Mouse (Mus musculus) c-Kit-positive CD71-positive TER-119-negative erythroid progenitor cells, embryonic 14.5 days (primary cell): ENCODE measurements around the gene Rph3a.
"Not testable (repeated sequence)": the region's sequence is repeated elsewhere in the genome, so short reads cannot be mapped to it uniquely, and the experiment has no call there.

ENCODE experiments used
- DNase-seq: peaks from one replicate; pipeline ENCODE4 v3.0.0-alpha.2; 2013; ENCODE audit warnings: low read depth

The Rph3a gene

DNA sequence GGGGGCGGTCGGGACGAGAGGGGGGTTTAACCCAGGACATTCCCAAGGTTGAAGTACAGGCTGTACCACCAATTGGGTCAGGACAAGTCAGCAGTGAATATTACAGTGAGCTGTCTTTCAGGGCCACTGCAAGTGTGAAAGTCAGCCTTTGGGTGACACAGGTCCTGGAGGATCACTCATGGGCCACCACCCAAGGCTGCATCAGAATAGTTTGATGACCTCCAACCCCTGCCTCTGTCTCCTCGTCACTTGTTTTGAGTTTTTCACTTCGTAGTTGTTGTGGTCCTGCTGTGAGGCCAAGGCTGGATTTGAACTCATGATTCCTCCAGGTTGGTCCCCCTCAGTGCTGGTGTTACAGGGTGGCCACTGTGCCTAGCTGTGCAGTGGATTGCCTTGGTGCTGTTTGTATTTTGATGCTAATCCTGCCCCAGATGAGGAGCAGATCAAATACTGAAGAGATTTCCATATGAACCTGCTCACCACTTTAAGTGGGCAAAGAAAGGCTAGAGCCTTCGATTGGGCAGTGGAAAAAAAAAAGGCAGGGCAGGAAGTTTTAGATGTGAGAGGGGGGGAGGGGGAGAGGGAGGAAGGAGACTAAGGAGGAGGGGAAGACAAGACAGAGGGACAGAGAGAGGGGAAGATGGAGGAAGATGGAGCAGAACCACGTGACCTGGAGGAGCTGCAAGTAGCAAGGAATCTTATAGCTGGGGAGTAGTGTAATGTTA lies 101.5 kb downstream of the Rph3a start:
- no peak for DNase-seq

GRCm38 (mm10) chr5:120906791-120907733 lies 102.8 kb downstream of the Rph3a start, which contains the start of gene Oas1a:
Gene Oas1a (minus strand): TSS chr5:120907521.
- DNase-seq: not testable (repeated sequence)

DNA sequence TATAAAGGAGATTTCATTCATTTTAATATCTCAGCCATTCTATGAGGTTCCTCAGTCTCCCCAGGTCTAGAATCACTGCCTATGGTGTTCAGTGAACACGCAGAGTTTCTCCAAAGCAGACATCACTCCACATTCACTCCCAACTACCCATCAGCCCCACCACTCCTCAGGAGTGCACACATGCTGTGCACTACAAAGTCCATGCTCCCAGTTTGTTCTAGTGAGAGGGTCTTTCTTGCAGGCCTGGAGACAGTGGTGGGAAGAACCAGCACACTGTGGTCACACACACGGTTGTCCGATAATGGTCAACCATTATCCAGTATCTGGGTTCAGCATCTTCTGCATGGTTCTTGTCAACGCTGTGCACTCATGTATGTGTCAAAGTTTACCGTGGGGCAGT lies 107.8 kb downstream of the Rph3a start:
- no peak for DNase-seq

GRCm38 (mm10) chr5:120900666-120901065 lies 109.2 kb downstream of the Rph3a start:
- no peak for DNase-seq

- DNase-seq: no peak
Measured at GRCm38 (mm10) chr5:120898726-120899125, 111.2 kb downstream of the Rph3a start.

DNA sequence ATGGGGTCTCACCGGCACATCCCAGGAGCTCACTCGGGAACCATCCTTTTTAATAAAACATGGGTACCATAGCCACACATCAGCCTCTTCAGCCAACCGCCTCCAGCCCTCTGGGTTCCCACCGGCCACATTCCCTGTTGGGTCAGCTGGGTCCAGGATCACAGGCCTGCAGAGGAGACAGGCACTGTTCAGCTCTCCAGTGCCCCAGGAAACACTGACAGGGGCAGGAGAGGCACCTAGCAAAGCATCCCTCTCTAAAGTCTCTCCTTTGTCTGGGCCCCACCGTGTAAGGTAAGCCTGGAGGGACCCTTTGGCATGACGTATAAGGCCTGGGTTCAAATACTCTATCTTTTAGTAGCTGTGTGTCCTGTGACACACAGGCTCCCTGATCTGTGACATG lies 111.6 kb downstream of the Rph3a start:
- no peak for DNase-seq

DNA sequence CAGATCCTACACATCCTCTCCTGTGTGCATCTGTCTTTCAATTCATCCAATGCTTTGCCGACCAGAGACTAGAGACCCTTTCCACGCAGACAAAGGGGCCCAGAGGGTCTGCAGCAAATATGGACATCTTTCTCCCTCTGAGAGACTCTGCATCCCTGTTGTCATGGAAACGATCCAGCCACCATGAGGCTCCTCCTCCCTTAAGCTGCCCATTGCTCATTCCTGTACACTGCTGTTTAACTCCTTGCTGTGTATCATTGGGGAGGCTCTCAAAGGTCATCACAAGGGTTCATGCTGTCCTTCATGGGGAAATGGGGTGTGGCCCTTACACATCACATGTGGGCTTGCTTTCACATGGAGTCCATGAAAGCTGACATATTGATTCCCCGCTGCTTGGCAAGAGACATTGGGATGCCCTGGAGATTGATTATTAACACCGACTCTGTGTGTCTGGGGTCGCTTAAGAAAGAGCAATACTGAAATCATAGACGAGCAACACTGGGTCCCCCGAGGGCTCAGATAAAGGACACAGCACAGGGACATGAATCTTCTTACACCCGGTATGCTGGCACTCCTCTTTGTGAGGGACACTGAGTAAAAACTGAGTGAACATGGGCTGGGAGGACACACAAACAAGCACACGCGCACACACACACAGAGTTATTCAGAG lies 114.5 kb downstream of the Rph3a start:
- DNase-seq: no peak

DNA sequence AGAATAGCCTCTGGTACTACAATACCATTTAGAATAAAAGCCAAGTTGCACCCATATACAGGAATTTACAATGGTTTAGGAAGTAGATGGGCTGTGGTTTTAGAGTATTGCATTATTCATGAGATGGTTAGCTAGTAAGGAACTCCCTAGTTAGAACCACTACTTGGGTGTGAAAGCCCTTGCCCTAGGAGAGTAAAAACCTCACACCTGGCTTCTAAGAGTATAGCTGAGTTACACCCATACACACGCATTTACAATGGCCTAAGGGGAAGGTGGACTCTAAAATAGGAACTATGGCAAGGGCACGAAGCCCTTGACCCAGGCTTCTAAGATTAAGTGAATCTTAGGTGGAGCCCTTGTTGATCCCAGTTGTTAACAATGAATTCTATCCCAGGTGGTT lies 115.2 kb downstream of the Rph3a start:
- DNase-seq: not testable (repeated sequence)

- not testable (repeated sequence) for DNase-seq
Measured at GRCm38 (mm10) chr5:120893866-120894265, 116.0 kb downstream of the Rph3a start.

DNA sequence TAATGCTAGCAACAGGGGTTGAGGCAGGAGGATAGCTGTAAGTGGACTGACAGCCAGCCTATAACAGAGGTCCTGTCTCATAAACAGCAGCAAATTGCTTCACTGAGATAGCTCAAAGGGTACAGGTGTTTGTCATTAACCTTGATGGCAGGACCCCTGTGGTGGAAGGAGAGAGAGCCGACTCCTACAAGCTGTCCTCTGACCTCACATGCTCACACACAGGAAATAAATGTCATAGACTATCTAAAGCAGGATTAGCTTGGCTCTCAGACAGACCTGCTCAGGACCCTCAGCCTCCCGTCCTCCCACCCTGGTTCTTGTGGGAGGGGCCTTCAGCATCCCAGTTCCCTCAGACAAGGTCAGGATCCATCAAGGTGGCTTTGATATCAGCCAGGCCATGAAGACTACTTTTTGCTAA lies 117.6 kb downstream of the Rph3a start:
- DNase-seq: no peak

DNA sequence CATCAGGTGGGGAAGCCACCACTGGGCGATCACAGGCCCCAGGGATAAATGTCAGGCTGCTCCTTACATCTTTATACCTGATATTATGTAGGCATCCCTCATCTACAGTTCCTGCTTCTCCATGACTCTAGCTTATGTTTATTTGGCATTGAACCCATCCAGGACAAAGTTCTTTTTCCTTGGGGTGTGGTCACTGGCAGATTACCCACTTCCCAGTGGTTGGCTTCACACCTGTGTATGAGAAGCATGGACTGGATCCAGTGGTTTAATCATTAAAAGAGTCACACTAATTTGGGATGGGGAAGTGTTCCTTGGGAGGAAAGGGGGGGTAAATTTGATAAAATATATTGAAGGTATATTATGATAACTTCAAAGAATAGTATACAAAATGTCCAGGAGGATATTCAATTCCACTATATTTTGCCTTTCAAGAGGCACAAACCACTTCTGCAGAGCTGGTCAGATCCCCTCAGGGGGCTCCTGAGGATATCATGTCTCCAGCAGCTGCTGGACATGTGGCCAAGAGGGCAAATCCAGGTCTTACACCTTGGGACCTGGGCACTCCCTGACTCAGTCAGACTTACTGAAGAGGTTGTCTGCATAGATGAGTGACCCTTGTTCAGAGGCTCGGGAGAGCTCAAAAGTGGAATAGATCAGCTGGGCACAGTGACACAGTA lies 118.2 kb downstream of the Rph3a start:
- DNase-seq: not testable (repeated sequence)

- DNase-seq: no peak
Measured at GRCm38 (mm10) chr5:120890991-120891390, 118.9 kb downstream of the Rph3a start.
